Mouse (Mus musculus) layer of hippocampus, postnatal 36 days (tissue): ENCODE results near the gene Pitpnc1. TPM values are rescaled to one million over a fixed set of nuclear protein-coding genes. Genes with fewer than 3 reads are reported as not detected.

Experiments used
- DNase-seq, 2 experiments: peaks; one replicate each; pipeline ENCODE4 v3.0.0; 2022
- total RNA-seq, 2 experiments: library from RNA; stranded (reverse); gene quantifications; 2 replicates each; pipeline ENCODE4 v1.2.3; 2021

Pitpnc1 gene
- total RNA-seq, 2 experiments from 2014 or later: 48.9 to 53.6 TPM

- DNase-seq: no peak
Observed at GRCm38 (mm10) chr11:107437723-107438122, 32.8 kb downstream of the Pitpnc1 start.

GRCm38 (mm10) chr11:107435776-107436449 lies 34.6 kb downstream of the Pitpnc1 start:
- no peak for DNase-seq

- no peak for DNase-seq
Observed at GRCm38 (mm10) chr11:107431197-107431965, 39.1 kb downstream of the Pitpnc1 start.

- no peak for DNase-seq
Observed at GRCm38 (mm10) chr11:107428011-107428410, 42.5 kb downstream of the Pitpnc1 start.

- no peak for DNase-seq
Observed at GRCm38 (mm10) chr11:107424176-107424575, 46.3 kb downstream of the Pitpnc1 start.

GRCm38 (mm10) chr11:107422356-107422754 lies 48.1 kb downstream of the Pitpnc1 start:
- no peak for DNase-seq

GRCm38 (mm10) chr11:107421751-107422355 lies 48.6 kb downstream of the Pitpnc1 start:
- no peak for DNase-seq

- no peak for DNase-seq
Observed at GRCm38 (mm10) chr11:107419925-107420324, 50.6 kb downstream of the Pitpnc1 start.

- DNase-seq: no peak
Observed at GRCm38 (mm10) chr11:107417041-107417583, 53.4 kb downstream of the Pitpnc1 start.

- peak in 1 of 2 experiments; percentile 37 for DNase-seq
Observed at GRCm38 (mm10) chr11:107416561-107416926, 54.0 kb downstream of the Pitpnc1 start.

GRCm38 (mm10) chr11:107415901-107416560 lies 54.5 kb downstream of the Pitpnc1 start:
- DNase-seq: no peak

- no peak for DNase-seq
Observed at GRCm38 (mm10) chr11:107414996-107415747, 55.3 kb downstream of the Pitpnc1 start.

- peak; percentile 35 to 62 for DNase-seq
Observed at GRCm38 (mm10) chr11:107413251-107413655, 57.2 kb downstream of the Pitpnc1 start.

- DNase-seq: no peak
Observed at GRCm38 (mm10) chr11:107412128-107412527, 58.4 kb downstream of the Pitpnc1 start.

- DNase-seq: no peak
Observed at GRCm38 (mm10) chr11:107411576-107411975, 58.9 kb downstream of the Pitpnc1 start.

GRCm38 (mm10) chr11:107410804-107411203 lies 59.7 kb downstream of the Pitpnc1 start:
- DNase-seq: no peak

GRCm38 (mm10) chr11:107410090-107410732 lies 60.3 kb downstream of the Pitpnc1 start:
- no peak for DNase-seq

GRCm38 (mm10) chr11:107408886-107409285 lies 61.6 kb downstream of the Pitpnc1 start:
- no peak for DNase-seq

GRCm38 (mm10) chr11:107407698-107408097 lies 62.8 kb downstream of the Pitpnc1 start:
- no peak for DNase-seq

GRCm38 (mm10) chr11:107405606-107406333 lies 64.7 kb downstream of the Pitpnc1 start:
- DNase-seq: no peak

GRCm38 (mm10) chr11:107403309-107403708 lies 67.2 kb downstream of the Pitpnc1 start:
- no peak for DNase-seq
